Mouse (Mus musculus): ENCODE measurements at regions not wholly inside any gene's neighbourhood (a gene's known extent, or its start where the extent isn't known, plus 50 kb on each side); places are given as distances from the start of the nearest gene placed in this dataset.

GRCm38 (mm10) chr5:44416844-44417589 lies 190.6 kb upstream of the Tapt1 start:
- DNase-seq (ENCODE audit: low read depth, low spot score) = no peak

- DNase-seq (ENCODE audit: low read depth, low spot score) = no peak
Observed at GRCm38 (mm10) chr5:44414441-44414840, 188.0 kb upstream of the Tapt1 start.

GRCm38 (mm10) chr5:44403300-44403699 lies 176.9 kb upstream of the Tapt1 start:
- DNase-seq (ENCODE audit: low read depth, low spot score) = no peak

- DNase-seq (ENCODE audit: low read depth, low spot score) = no peak
Observed at GRCm38 (mm10) chr5:44400573-44401332, 174.3 kb upstream of the Tapt1 start.

- DNase-seq (ENCODE audit: low read depth, low spot score) = no peak
Observed at GRCm38 (mm10) chr5:44387237-44387810, 160.9 kb upstream of the Tapt1 start.

- DNase-seq (ENCODE audit: low read depth, low spot score) = peak; percentile 55
Observed at GRCm38 (mm10) chr5:44386176-44386575, 159.8 kb upstream of the Tapt1 start.

GRCm38 (mm10) chr5:44383049-44383448 lies 156.6 kb upstream of the Tapt1 start:
- no peak for DNase-seq (ENCODE audit: low read depth, low spot score)

- DNase-seq (ENCODE audit: low read depth, low spot score) = no peak
Observed at GRCm38 (mm10) chr5:44370006-44370405, 143.6 kb upstream of the Tapt1 start.

GRCm38 (mm10) chr5:44352324-44352723 lies 125.9 kb upstream of the Tapt1 start:
- DNase-seq (ENCODE audit: low read depth, low spot score) = no peak

- DNase-seq (ENCODE audit: low read depth, low spot score) = no peak
Observed at GRCm38 (mm10) chr5:44341457-44342014, 115.1 kb upstream of the Tapt1 start.

- no peak for DNase-seq (ENCODE audit: low read depth, low spot score)
Observed at GRCm38 (mm10) chr5:44338662-44339061, 112.2 kb upstream of the Tapt1 start.

- DNase-seq (ENCODE audit: low read depth, low spot score) = no peak
Observed at GRCm38 (mm10) chr5:44335756-44336155, 109.3 kb upstream of the Tapt1 start.

GRCm38 (mm10) chr5:44319626-44320025 lies 93.2 kb upstream of the Tapt1 start:
- no peak for DNase-seq (ENCODE audit: low read depth, low spot score)

GRCm38 (mm10) chr5:44306769-44307557 lies 80.5 kb upstream of the Tapt1 start:
- no peak for DNase-seq (ENCODE audit: low read depth, low spot score)

GRCm38 (mm10) chr5:44303886-44304855 lies 77.7 kb upstream of the Tapt1 start:
- peak; percentile 87 for DNase-seq (ENCODE audit: low read depth, low spot score)

- peak; percentile 85 for DNase-seq (ENCODE audit: low read depth, low spot score)
Observed at GRCm38 (mm10) chr5:44284384-44284783, 58.0 kb upstream of the Tapt1 start.

Measured in mesoderm, embryonic 11.5 days (tissue).